Mouse (Mus musculus): ENCODE data around the gene Ctns. TPM values are rescaled to one million over a fixed set of nuclear protein-coding genes. Genes with fewer than 3 reads are reported as not detected.
A peak's percentile ranks its signal among the peaks of the same experiment; 100 is the strongest.

Ctns gene
- polyA plus RNA-seq, 1 experiment = 11.9 TPM

DNA sequence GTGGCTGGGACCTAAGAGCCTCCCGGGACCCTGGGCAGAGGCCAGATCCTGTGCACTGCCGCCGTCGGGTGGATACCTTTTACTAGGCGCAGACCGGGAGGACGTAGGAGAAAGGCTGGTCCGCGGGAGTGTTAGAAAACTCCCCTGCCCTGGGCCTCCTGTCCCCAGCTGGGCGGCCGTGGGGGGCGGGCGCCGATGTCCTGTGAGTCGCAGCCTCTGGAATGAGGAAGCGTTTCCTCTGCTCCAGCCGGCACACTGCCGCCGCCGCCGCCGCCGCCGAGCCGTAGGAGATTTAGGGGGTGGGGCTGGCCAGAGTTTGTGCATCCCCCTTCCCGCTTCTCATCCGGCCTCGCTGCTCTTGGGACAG, 21.4 kb downstream of the Ctns start:
- H3K27ac ChIP-seq (ENCODE audit: insufficient read depth, low read length) = peak overlapping the region; percentile 61
- H3K36me3 ChIP-seq (ENCODE audit: control insufficient read depth, insufficient read depth, low read length) = no peaks in the 10 kb centered on the region
- TF ChIP-seq POLR2A (IDR thresholded peaks at IDR 0.05; ENCODE audit: low read depth, low read length) (no peak), CTCF (IDR thresholded peaks at IDR 0.05; ENCODE audit: extremely low read depth, insufficient read depth, insufficient read length, insufficient replicate concordance) (no peak)
- no peaks in the 10 kb centered on the region for H3K27me3 ChIP-seq (ENCODE audit: control insufficient read depth, insufficient read depth, low read length)
- peaks cover 5% of the 10 kb centered on the region for H3K4me1 ChIP-seq (ENCODE audit: control insufficient read depth, insufficient read depth, insufficient read length)
- peak overlapping the region; percentile 75 for H3K4me3 ChIP-seq (ENCODE audit: extremely low read depth, insufficient read depth, insufficient read length)
- WGBS = 0% methylated on average over 28 of the region's 28 CpGs
- peak in 1 of 2 experiments; percentile 39 for DNase-seq (ENCODE audit: low read depth in 1 of 2, low spot score in 2 of 2)

- Histone ChIP-seq H3K4me3 (ENCODE audit: extremely low read depth, insufficient read depth, insufficient read length) (peak within 1 kb of the TSS; percentile 75), H3K4me1 (ENCODE audit: control insufficient read depth, insufficient read depth, insufficient read length) (peaks cover 5% of the 10 kb centered on the region), H3K36me3 (ENCODE audit: control insufficient read depth, insufficient read depth, low read length) (no peaks in the 10 kb centered on the region), H3K27me3 (ENCODE audit: control insufficient read depth, insufficient read depth, low read length) (no peaks in the 10 kb centered on the region), H3K27ac (ENCODE audit: insufficient read depth, low read length) (peak within 1 kb of the TSS; percentile 73)
- TF ChIP-seq POLR2A (IDR thresholded peaks at IDR 0.05; ENCODE audit: low read depth, low read length) (peak; percentile 61), CTCF (IDR thresholded peaks at IDR 0.05; ENCODE audit: extremely low read depth, insufficient read depth, insufficient read length, insufficient replicate concordance) (no peak)
- WGBS = under 1% methylated on average over 81 of the region's 81 CpGs
- peak; percentile 95 to 96 for DNase-seq (ENCODE audit: low read depth in 1 of 2, low spot score in 2 of 2)
Observed at GRCm38 (mm10) chr11:73176608-73177508, 22.0 kb downstream of the Ctns start, which contains the start of the genes Emc6 and Tax1bp3. Emc6 (minus strand) TSS chr11:73177037. Tax1bp3 (plus strand) TSS chr11:73177083.

DNA sequence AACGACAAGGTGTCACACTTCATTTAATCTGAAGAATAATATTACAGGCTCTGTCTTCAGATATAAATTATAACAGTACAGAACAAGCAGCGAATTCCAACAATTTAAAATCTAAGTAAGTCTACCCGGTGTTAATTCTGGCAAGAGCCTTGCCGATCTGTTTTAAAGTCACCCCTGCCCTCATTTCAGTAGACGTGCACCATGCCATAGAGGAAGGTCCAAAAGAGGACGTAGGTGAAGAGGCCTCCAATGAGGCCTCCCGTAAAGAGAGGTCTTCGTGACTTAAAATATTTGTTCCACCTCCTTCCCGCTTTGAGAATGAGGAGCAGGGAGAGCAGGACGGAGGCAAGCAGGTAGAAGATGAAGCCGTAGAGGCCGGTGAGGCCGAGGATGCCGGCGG, 22.7 kb downstream of the Ctns start:
- Histone ChIP-seq H3K36me3 (ENCODE audit: control insufficient read depth, insufficient read depth, low read length) (no peaks in the 10 kb centered on the region), H3K27ac (ENCODE audit: insufficient read depth, low read length) (peak overlapping the region; percentile 73), H3K27me3 (ENCODE audit: control insufficient read depth, insufficient read depth, low read length) (no peaks in the 10 kb centered on the region), H3K4me1 (ENCODE audit: control insufficient read depth, insufficient read depth, insufficient read length) (peaks cover 5% of the 10 kb centered on the region), H3K4me3 (ENCODE audit: extremely low read depth, insufficient read depth, insufficient read length) (peak overlapping the region; percentile 75)
- DNase-seq (ENCODE audit: low read depth in 1 of 2, low spot score in 2 of 2) = no peak
- TF ChIP-seq CTCF (IDR thresholded peaks at IDR 0.05; ENCODE audit: extremely low read depth, insufficient read depth, insufficient read length, insufficient replicate concordance) = no peak
- TF ChIP-seq POLR2A (IDR thresholded peaks at IDR 0.05; ENCODE audit: low read depth, low read length) = no peak
- 1% methylated on average over 15 of the region's 15 CpGs for WGBS

DNA sequence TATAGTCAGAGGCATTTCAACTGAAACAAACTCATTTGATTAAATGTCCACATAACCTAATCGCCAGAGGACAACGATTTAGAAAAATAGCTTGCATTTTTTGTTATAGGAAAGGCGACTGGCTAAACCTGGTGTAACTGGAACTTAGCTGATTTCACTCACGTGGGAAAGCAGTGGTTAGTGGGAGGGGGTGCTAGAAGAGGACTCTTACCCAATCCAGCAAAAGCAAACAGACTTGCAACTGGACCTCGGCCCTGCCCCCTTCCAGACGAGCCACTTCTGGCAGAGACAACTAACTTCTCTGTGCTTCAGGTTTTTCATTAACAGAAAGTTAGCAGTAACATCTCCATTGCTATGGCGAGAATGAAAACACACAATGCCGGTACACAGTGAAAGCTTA, 23.2 kb downstream of the Ctns start:
- H3K27me3 ChIP-seq (ENCODE audit: control insufficient read depth, insufficient read depth, low read length) = no peaks in the 10 kb centered on the region
- H3K4me3 ChIP-seq (ENCODE audit: extremely low read depth, insufficient read depth, insufficient read length) = 0 out of 2 replicates have a peak overlapping the region, but pooled peaks have one; percentile 8
- H3K27ac ChIP-seq (ENCODE audit: insufficient read depth, low read length) = no peak overlapping the region
- no peak for TF ChIP-seq POLR2A (IDR thresholded peaks at IDR 0.05; ENCODE audit: low read depth, low read length)
- TF ChIP-seq CTCF (IDR thresholded peaks at IDR 0.05; ENCODE audit: extremely low read depth, insufficient read depth, insufficient read length, insufficient replicate concordance) = no peak
- WGBS = 43% methylated on average over 8 of the region's 8 CpGs
- peaks cover 5% of the 10 kb centered on the region for H3K4me1 ChIP-seq (ENCODE audit: control insufficient read depth, insufficient read depth, insufficient read length)
- no peaks in the 10 kb centered on the region for H3K36me3 ChIP-seq (ENCODE audit: control insufficient read depth, insufficient read depth, low read length)
- no peak for DNase-seq (ENCODE audit: low read depth in 1 of 2, low spot score in 2 of 2)

DNA sequence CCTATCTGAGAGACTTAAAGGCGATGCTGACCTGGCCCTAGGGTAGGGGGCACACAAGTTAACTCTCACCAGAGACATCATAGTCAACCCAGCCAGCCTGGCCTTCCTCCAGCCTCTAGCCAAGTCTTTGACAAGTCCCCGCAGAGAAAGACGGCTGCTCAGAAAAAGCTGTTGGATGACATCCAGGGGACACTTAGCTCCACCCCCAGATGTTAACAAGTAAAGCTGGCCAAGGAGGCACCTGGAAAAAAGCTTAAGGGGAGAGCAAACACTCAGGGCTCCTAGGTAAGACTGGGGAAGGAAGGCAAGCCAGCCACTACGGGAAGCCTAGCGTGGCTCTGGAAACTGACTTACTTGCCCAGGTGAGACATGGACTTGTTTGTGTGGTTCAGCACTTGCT, 26.7 kb downstream of the Ctns start:
- peaks cover 5% of the 10 kb centered on the region for H3K4me1 ChIP-seq (ENCODE audit: control insufficient read depth, insufficient read depth, insufficient read length)
- TF ChIP-seq CTCF (IDR thresholded peaks at IDR 0.05; ENCODE audit: extremely low read depth, insufficient read depth, insufficient read length, insufficient replicate concordance) (no peak), POLR2A (IDR thresholded peaks at IDR 0.05; ENCODE audit: low read depth, low read length) (no peak)
- H3K4me3 ChIP-seq (ENCODE audit: extremely low read depth, insufficient read depth, insufficient read length) = no peak overlapping the region
- DNase-seq (ENCODE audit: low read depth in 1 of 2, low spot score in 2 of 2) = no peak
- H3K27ac ChIP-seq (ENCODE audit: insufficient read depth, low read length) = no peak overlapping the region
- no peaks in the 10 kb centered on the region for H3K36me3 ChIP-seq (ENCODE audit: control insufficient read depth, insufficient read depth, low read length)
- no peaks in the 10 kb centered on the region for H3K27me3 ChIP-seq (ENCODE audit: control insufficient read depth, insufficient read depth, low read length)
- WGBS = 77% methylated on average over 5 of the region's 5 CpGs

- peak; percentile 38; the same call in 1 of the 2 replicates for TF ChIP-seq CTCF (IDR thresholded peaks at IDR 0.05; ENCODE audit: extremely low read depth, insufficient read depth, insufficient read length, insufficient replicate concordance)
- no peak for TF ChIP-seq POLR2A (IDR thresholded peaks at IDR 0.05; ENCODE audit: low read depth, low read length)
Observed at GRCm38 (mm10) chr11:73169231-73169630, 29.6 kb downstream of the Ctns start.

GRCm38 (mm10) chr11:73168576-73168975, 30.3 kb downstream of the Ctns start:
- Histone ChIP-seq H3K36me3 (ENCODE audit: control insufficient read depth, insufficient read depth, low read length) (no peaks in the 10 kb centered on the region), H3K4me1 (ENCODE audit: control insufficient read depth, insufficient read depth, insufficient read length) (no peaks in the 10 kb centered on the region), H3K27ac (ENCODE audit: insufficient read depth, low read length) (no peak overlapping the region), H3K4me3 (ENCODE audit: extremely low read depth, insufficient read depth, insufficient read length) (no peak overlapping the region), H3K27me3 (ENCODE audit: control insufficient read depth, insufficient read depth, low read length) (no peaks in the 10 kb centered on the region)
- WGBS = 82% methylated on average over 6 of the region's 6 CpGs
- no peak for DNase-seq (ENCODE audit: low read depth in 1 of 2, low spot score in 2 of 2)
- TF ChIP-seq POLR2A (IDR thresholded peaks at IDR 0.05; ENCODE audit: low read depth, low read length) (no peak), CTCF (IDR thresholded peaks at IDR 0.05; ENCODE audit: extremely low read depth, insufficient read depth, insufficient read length, insufficient replicate concordance) (no peak)

More at GRCm38 (mm10) chr11:73169231-73169630, 29.6 kb downstream of the Ctns start:
- Histone ChIP-seq H3K36me3 (ENCODE audit: control insufficient read depth, insufficient read depth, low read length) (no peaks in the 10 kb centered on the region), H3K4me3 (ENCODE audit: extremely low read depth, insufficient read depth, insufficient read length) (no peak overlapping the region), H3K4me1 (ENCODE audit: control insufficient read depth, insufficient read depth, insufficient read length) (no peaks in the 10 kb centered on the region), H3K27me3 (ENCODE audit: control insufficient read depth, insufficient read depth, low read length) (no peaks in the 10 kb centered on the region), H3K27ac (ENCODE audit: insufficient read depth, low read length) (no peak overlapping the region)
- peak; percentile 7 to 55 for DNase-seq (ENCODE audit: low read depth in 1 of 2, low spot score in 2 of 2)
- WGBS = 67% methylated on average over 4 of the region's 4 CpGs

All from spleen, adult 2 months (tissue).